8 mouse cellular contexts compared by ENCODE assay signal in genomic region chr2:77703080-77703479, GRCm38 (mm10).
DNase-seq lines count a peak whose midpoint lies in the region; ATAC-seq and TF ChIP-seq lines count a peak whose summit lies in the region.
"Had no signal": no experiment of that assay in that cellular context is flagged by ENCODE, and none has a peak within 500 bp of the region (broad histone marks: within the 10 kb centered on the region; RNA-seq: fewer than 3 reads in every experiment).

No protein-coding gene starts in this region.

- peak overlapping the region; percentile 51 for H3K9ac ChIP-seq in hindbrain, embryonic 14.5 days
- no peak overlapping the region; the same call in 1 of the 2 replicates for H3K9ac ChIP-seq in limb, embryonic 14.5 days (ENCODE audit: low read depth, low read length, severe bottlenecking)
- H3K9ac ChIP-seq: liver, embryonic 15.5 days had no signal

- peak overlapping the region; percentile 52 for H3K4me2 ChIP-seq in hindbrain, embryonic 14.5 days (replicated peaks)
- H3K4me2 ChIP-seq in limb, embryonic 14.5 days (replicated peaks; ENCODE audit: low read depth, low read length, severe bottlenecking), result peak overlapping the region; percentile 27
- H3K4me2 ChIP-seq: liver, embryonic 15.5 days had no signal

- H3K4me3 ChIP-seq in hindbrain, embryonic 14.5 days (replicated peaks; ENCODE audit: low read length), result peak overlapping the region; percentile 20
- peak overlapping the region; percentile 8; the same call in 1 of the 2 replicates for H3K4me3 ChIP-seq in limb, embryonic 14.5 days (replicated peaks; ENCODE audit: low read length)
- H3K4me3 ChIP-seq: liver, embryonic 15.5 days had no signal

- 26% methylated on average over 19 of the region's 19 CpGs for WGBS in hindbrain, embryonic 14.5 days
- 54% methylated on average over 19 of the region's 19 CpGs for WGBS in limb, embryonic 14.5 days

- H3K27ac ChIP-seq in hindbrain, embryonic 14.5 days, result peak overlapping the region; percentile 78
- H3K27ac ChIP-seq in limb, embryonic 14.5 days (replicated peaks; ENCODE audit: low read depth, low read length), result no peak overlapping the region
- H3K27ac ChIP-seq: liver, embryonic 15.5 days had no signal

- H3K27me3 ChIP-seq in hindbrain, embryonic 14.5 days (ENCODE audit: control insufficient read depth, insufficient read depth, low read length), result no peaks in the 10 kb centered on the region
- no peaks in the 10 kb centered on the region for H3K27me3 ChIP-seq in limb, embryonic 14.5 days (ENCODE audit: control insufficient read depth, insufficient read depth, low read length)
- H3K27me3 ChIP-seq: liver, embryonic 15.5 days had no signal

- no peaks in the 10 kb centered on the region for H3K9me3 ChIP-seq in hindbrain, embryonic 14.5 days (ENCODE audit: control insufficient read depth, low read length)
- no peaks in the 10 kb centered on the region for H3K9me3 ChIP-seq in limb, embryonic 14.5 days (ENCODE audit: control insufficient read depth, low read length)
- H3K9me3 ChIP-seq: liver, embryonic 15.5 days had no signal

- no peaks in the 10 kb centered on the region for H3K36me3 ChIP-seq in hindbrain, embryonic 14.5 days (replicated peaks; ENCODE audit: control insufficient read depth, insufficient read depth)
- H3K36me3 ChIP-seq in limb, embryonic 14.5 days (ENCODE audit: control insufficient read depth, insufficient read depth, low read length), result no peaks in the 10 kb centered on the region
- H3K36me3 ChIP-seq: liver, embryonic 15.5 days had no signal

- H3K4me1 ChIP-seq in hindbrain, embryonic 14.5 days (replicated peaks; ENCODE audit: control insufficient read depth, insufficient read depth, low read length), result peaks cover 16% of the 10 kb centered on the region; the same call in 1 of the 2 replicates
- 0 out of 2 replicates have a peak, but pooled peaks cover 3% of the 10 kb centered on the region for H3K4me1 ChIP-seq in limb, embryonic 14.5 days (ENCODE audit: control insufficient read depth, insufficient read depth, low read length)
- H3K4me1 ChIP-seq: liver, embryonic 15.5 days had no signal

- ATAC-seq in hindbrain, embryonic 14.5 days (ENCODE audit: low FRiP score), result peak; percentile 75
- no peak for ATAC-seq in limb, embryonic 14.5 days (ENCODE audit: low FRiP score, low read depth)

- no peak for TF ChIP-seq POLR2A in limb, embryonic 14.5 days (IDR thresholded peaks at IDR 0.05; ENCODE audit: borderline replicate concordance, extremely low read depth, insufficient read depth, insufficient read length)

- DNase-seq in left cerebral cortex, adult 18-20 months (ENCODE audit: low spot score in 2 of 2), result peak; percentile 49 to 59
- DNase-seq in left cerebral cortex, adult 11 months (ENCODE audit: low spot score), result no peak
- DNase-seq in fibroblast of lung, adult 2 months (ENCODE audit: low read depth), result peak; percentile 32
- DNase-seq in hindbrain, embryonic 14.5 days (ENCODE audit: low spot score), result peak; percentile 59
- DNase-seq in limb, embryonic 14.5 days (ENCODE audit: low spot score), result no peak
- peak; percentile 35 for DNase-seq in right cerebral cortex, postnatal 4 days
- no peak for DNase-seq in gastrocnemius, postnatal 25 days

Comparison
In these comparisons a context has a peak if more than half of its experiments do, and no peak if none do; other contexts are left out.
1. DNase-seq: peak in left cerebral cortex, adult 18-20 months (2 of 2), fibroblast of lung, adult 2 months (single experiment), hindbrain, embryonic 14.5 days (single experiment) and right cerebral cortex, postnatal 4 days (single experiment); none in left cerebral cortex, adult 11 months (single experiment), limb, embryonic 14.5 days (single experiment) and gastrocnemius, postnatal 25 days (single experiment).